Mouse (Mus musculus) small intestine, adult 2 months (tissue): ENCODE results near the gene Hba-a1. TPM values are rescaled to one million over a fixed set of nuclear protein-coding genes. Genes with fewer than 3 reads are reported as not detected.
"Not testable (repeated sequence)": the region's sequence is repeated elsewhere in the genome, so short reads cannot be mapped to it uniquely, and the experiment has no call there.

ENCODE experiments used
- H3K27ac ChIP-seq: fragments of 200-500 bp; 2 replicates; pipeline ENCODE4 v1.5.1; 2012; ENCODE audit warnings: low read depth, low read length, control low read depth, inconsistent platforms; ENCODE audit not compliant: insufficient read depth
- H3K27me3 ChIP-seq: fragments of 200-500 bp; 2 replicates; pipeline ENCODE4 v1.6.1; 2012; ENCODE audit warnings: mild to moderate bottlenecking, moderate library complexity, low read length, inconsistent platforms; ENCODE audit not compliant: control insufficient read depth, insufficient read depth
- H3K36me3 ChIP-seq: fragments of 200-500 bp; 2 replicates; pipeline ENCODE4 v1.6.1; 2012; ENCODE audit warnings: mild to moderate bottlenecking, low read length, control low read depth, inconsistent platforms; ENCODE audit not compliant: control insufficient read depth, insufficient read depth
- H3K4me1 ChIP-seq: fragments of 200-500 bp; 2 replicates; pipeline ENCODE4 v1.6.1; 2012; ENCODE audit warnings: low read length, inconsistent platforms, mixed read lengths; ENCODE audit not compliant: control insufficient read depth, insufficient read depth, insufficient read length
- H3K4me3 ChIP-seq: fragments of 200-500 bp; 2 replicates; pipeline ENCODE4 v1.5.1; 2012; ENCODE audit warnings: low read depth, mild to moderate bottlenecking, control low read depth, inconsistent platforms, low read length, moderate library complexity
- CTCF ChIP-seq: fragments of 200-500 bp; IDR thresholded peaks from 2 replicates; pipeline ENCODE4 v1.5.1; 2012; ENCODE audit warnings: low read depth, mild to moderate bottlenecking, control low read depth, inconsistent platforms, low read length, moderate library complexity, mixed read lengths; ENCODE audit not compliant: insufficient replicate concordance, insufficient read length; ENCODE audit errors: extremely low read depth
- POLR2A ChIP-seq: fragments of 200-500 bp; IDR thresholded peaks from 2 replicates; pipeline ENCODE4 v1.6.1; 2012; ENCODE audit warnings: low read depth, mild to moderate bottlenecking, control low read depth, inconsistent platforms, low read length, moderate library complexity
- WGBS: fragments of 180-500 bp; shearing (Covaris S2); methylation state at CpG from one replicate; pipeline ENCODE4 v1.1.7; 2018; 5-methylcytosine and 5-hydroxymethylcytosine counted together
- polyA plus RNA-seq: library from polyadenylated mRNA; depleted of rRNA; stranded (reverse); fragments of >200 nt; gene quantifications from 2 replicates; pipeline ENCODE4 v1.2.3, GENCODE M21; 2012

Hba-a1 gene
- polyA plus RNA-seq, 1 experiment, result 70.6 TPM

GRCm38 (mm10) chr11:32285031-32285775, 1.9 kb downstream of the Hba-a1 start:
- 0 out of 2 replicates have a peak, but pooled peaks cover 2% of the 10 kb centered on the region for H3K4me1 ChIP-seq
- no peaks in the 10 kb centered on the region for H3K36me3 ChIP-seq
- H3K27me3 ChIP-seq, result no peaks in the 10 kb centered on the region; the same call in 1 of the 2 replicates
- H3K27ac ChIP-seq, result no peak overlapping the region
- no peak overlapping the region for H3K4me3 ChIP-seq
- 74% methylated on average over 7 of the region's 7 CpGs for WGBS
- no peak for TF ChIP-seq POLR2A
- no peak for TF ChIP-seq CTCF

GRCm38 (mm10) chr11:32285887-32286286, 2.6 kb downstream of the Hba-a1 start:
- not testable (repeated sequence) for H3K27me3 ChIP-seq, H3K27ac ChIP-seq, H3K36me3 ChIP-seq, H3K4me3 ChIP-seq, H3K4me1 ChIP-seq

- H3K27me3 ChIP-seq, H3K27ac ChIP-seq, H3K4me3 ChIP-seq, H3K36me3 ChIP-seq, H3K4me1 ChIP-seq: not testable (repeated sequence)
- TF ChIP-seq CTCF, result peak; percentile 77; the same call in 1 of the 2 replicates
- WGBS, result 16% methylated on average over 31 of the region's 33 CpGs
Measured at GRCm38 (mm10) chr11:32286695-32287492, 3.6 kb downstream of the Hba-a1 start, which contains the start of gene Hbq1b. Hbq1b (plus strand) TSS chr11:32286965.

GRCm38 (mm10) chr11:32287493-32287825, 4.1 kb downstream of the Hba-a1 start:
- H3K36me3 ChIP-seq, result no peaks in the 10 kb centered on the region
- H3K4me3 ChIP-seq, result no peak overlapping the region
- TF ChIP-seq POLR2A, result no peak
- TF ChIP-seq CTCF, result no peak
- no peak overlapping the region for H3K27ac ChIP-seq
- H3K27me3 ChIP-seq, result no peaks in the 10 kb centered on the region; the same call in 1 of the 2 replicates
- 0 out of 2 replicates have a peak, but pooled peaks cover 2% of the 10 kb centered on the region for H3K4me1 ChIP-seq
- 64% methylated on average over 9 of the region's 9 CpGs for WGBS

GRCm38 (mm10) chr11:32292819-32293218, 9.5 kb downstream of the Hba-a1 start:
- H3K27ac ChIP-seq, H3K27me3 ChIP-seq, H3K36me3 ChIP-seq, H3K4me3 ChIP-seq, H3K4me1 ChIP-seq: not testable (repeated sequence)
- 83% methylated on average over 4 of the region's 4 CpGs for WGBS

GRCm38 (mm10) chr11:32293479-32293878, 10.2 kb downstream of the Hba-a1 start:
- 47% methylated on average over 3 of the region's 3 CpGs for WGBS
- H3K4me1 ChIP-seq, H3K4me3 ChIP-seq: not testable (repeated sequence)

GRCm38 (mm10) chr11:32296203-32296602, 12.9 kb downstream of the Hba-a1 start, which contains the start of gene Hba-a2:
Hba-a2 (plus strand) TSS chr11:32296489.
- H3K27ac ChIP-seq, H3K36me3 ChIP-seq, H3K27me3 ChIP-seq, H3K4me3 ChIP-seq, H3K4me1 ChIP-seq: not testable (repeated sequence)
- WGBS, result no CpG with 5 or more reads among the region's 4 CpGs

More at GRCm38 (mm10) chr11:32293479-32293878, 10.2 kb downstream of the Hba-a1 start:
- not testable (repeated sequence) for H3K36me3 ChIP-seq, H3K27me3 ChIP-seq, H3K27ac ChIP-seq

GRCm38 (mm10) chr11:32297417-32297816, 14.1 kb downstream of the Hba-a1 start:
- H3K4me1 ChIP-seq, H3K27me3 ChIP-seq, H3K36me3 ChIP-seq, H3K4me3 ChIP-seq, H3K27ac ChIP-seq: not testable (repeated sequence)
- WGBS, result 26% methylated on average over 2 of the region's 2 CpGs
